ENCODE assay signal across 31 mouse cellular contexts in the genomic region with DNA sequence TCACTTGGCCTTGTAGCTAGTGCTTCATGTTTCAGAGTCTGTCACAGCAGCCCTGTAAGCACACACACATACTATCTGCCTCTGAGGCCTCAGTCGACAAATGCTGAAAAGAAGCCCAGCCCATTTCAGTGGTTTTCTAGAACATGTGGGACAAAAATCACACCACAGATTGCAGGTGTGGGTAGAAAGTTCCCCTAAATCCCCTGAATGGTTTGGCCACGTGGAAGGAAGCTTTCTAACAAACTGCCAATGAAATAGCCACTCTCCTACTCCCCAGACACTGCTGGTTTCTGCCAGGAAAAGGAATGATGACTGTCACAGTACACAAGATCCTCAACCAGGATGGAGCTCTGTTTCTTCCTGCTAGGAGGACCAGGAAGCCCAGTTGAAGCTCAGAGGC. TPM values are rescaled to one million over a fixed set of nuclear protein-coding genes. Genes with fewer than 3 reads are reported as not detected.
DNase-seq lines count a peak whose midpoint lies in the region.
"Had no signal": no experiment of that assay in that cellular context is flagged by ENCODE, and none has a peak within 500 bp of the region (broad histone marks: within the 10 kb centered on the region; RNA-seq: fewer than 3 reads in every experiment).

No protein-coding gene starts in this region.

- WGBS in embryonic facial prominence, embryonic 10.5 days, result 77% methylated on average over 2 of the region's 2 CpGs

- no peaks in the 10 kb centered on the region for H3K9me3 ChIP-seq in embryonic facial prominence, embryonic 10.5 days
- H3K9me3 ChIP-seq: embryonic facial prominence, embryonic 12.5 days; G1E; hindbrain, embryonic 13.5 days; liver, embryonic 12.5 days; megakaryocyte, embryonic 14.5 days; midbrain, embryonic 13.5 days; neural tube, embryonic 15.5 days had no signal

- H3K4me1 ChIP-seq in embryonic facial prominence, embryonic 10.5 days, result peaks cover 45% of the 10 kb centered on the region

- H3K27ac ChIP-seq in embryonic facial prominence, embryonic 10.5 days (replicated peaks), result peak overlapping the region; percentile 40
- H3K27ac ChIP-seq: embryonic facial prominence, embryonic 12.5 days; gastrocnemius, adult 2 months; hindbrain, embryonic 13.5 days; liver, embryonic 12.5 days; midbrain, embryonic 13.5 days; neural tube, embryonic 15.5 days had no signal

- no peak overlapping the region for H3K4me3 ChIP-seq in embryonic facial prominence, embryonic 10.5 days
- H3K4me3 ChIP-seq: embryonic facial prominence, embryonic 12.5 days; gastrocnemius, adult 2 months; hindbrain, embryonic 13.5 days; liver, embryonic 12.5 days; megakaryocyte, embryonic 14.5 days; midbrain, embryonic 13.5 days; neural tube, embryonic 15.5 days had no signal

- peak; percentile 8 to 13 for DNase-seq in left cerebral cortex, adult 18-20 months (ENCODE audit: low spot score in 2 of 2)
- no peak for DNase-seq in left cerebral cortex, adult 8-10 months (ENCODE audit: low spot score in 2 of 2)
- DNase-seq in right cerebral cortex, postnatal 25 days, result peak; percentile 19
- DNase-seq in right cerebral cortex, postnatal 4 days, result no peak
- DNase-seq in embryonic facial prominence, embryonic 10.5 days (ENCODE audit: low spot score), result no peak
- no peak for DNase-seq in ovary, postnatal 10 days (ENCODE audit: low spot score)
- DNase-seq in lung, postnatal 14 days, result no peak
- DNase-seq: adrenal gland, postnatal 10 days; cerebellum, adult 11 months; cerebellum, adult 9-10 months; cerebellum, postnatal 36 days; forebrain, postnatal 0 days; gastrocnemius, adult 2 months; gastrocnemius, postnatal 36 days; heart, adult 18-20 months; heart, postnatal 36 days; kidney, postnatal 14 days; layer of hippocampus, adult 9-11 months; left cerebral cortex, postnatal 4 days; liver, postnatal 0 days; lung, postnatal 4 days; spleen, adult 18-20 months; thymus, adult 18-20 months; thymus, postnatal 25 days had no signal

- no peaks in the 10 kb centered on the region for H3K27me3 ChIP-seq in embryonic facial prominence, embryonic 10.5 days (replicated peaks; ENCODE audit: low read depth, poor library complexity, severe bottlenecking)
- H3K27me3 ChIP-seq: embryonic facial prominence, embryonic 12.5 days; hindbrain, embryonic 13.5 days; liver, embryonic 12.5 days; midbrain, embryonic 13.5 days; neural tube, embryonic 15.5 days had no signal

- H3K36me3 ChIP-seq in embryonic facial prominence, embryonic 10.5 days (replicated peaks), result no peaks in the 10 kb centered on the region
- H3K36me3 ChIP-seq: embryonic facial prominence, embryonic 12.5 days; hindbrain, embryonic 13.5 days; liver, embryonic 12.5 days; midbrain, embryonic 13.5 days; neural tube, embryonic 15.5 days had no signal

RNA-seq across cellular contexts. Expression of a gene that starts 33.7 kb away (rescaled TPM):
- total RNA-seq in left cerebral cortex, adult 18-20 months (2021), result 10 to 100 TPM; 21.5 to 22.9 TPM
- 10 to 100 TPM; 19.5 to 24.6 (median 23.4) TPM for total RNA-seq in left cerebral cortex, adult 8-10 months (2022)
- polyA plus RNA-seq in embryonic facial prominence, embryonic 10.5 days (2016; fragmentation: Nextera tagmentation; extraction: Ambion mirVana), result 44.6 and 45.0 TPM in 2 replicates

RNA-seq across cellular contexts. Expression of a gene that starts 52.6 kb away (rescaled TPM):
- 10 to 100 TPM; 42.1 to 44.0 TPM for total RNA-seq in left cerebral cortex, adult 18-20 months (2021)
- total RNA-seq in left cerebral cortex, adult 8-10 months (2022), result 10 to 100 TPM; 36.1 to 41.9 (median 40.9) TPM
- 215 and 227 TPM in 2 replicates for polyA plus RNA-seq in embryonic facial prominence, embryonic 10.5 days (2016; fragmentation: Nextera tagmentation; extraction: Ambion mirVana)

Comparison
In these comparisons a context has a peak if more than half of its experiments do, and no peak if none do; other contexts are left out.
1. DNase-seq: peak in left cerebral cortex, adult 18-20 months (2 of 2) and right cerebral cortex, postnatal 25 days (single experiment); none in left cerebral cortex, adult 8-10 months (0 of 2), right cerebral cortex, postnatal 4 days (single experiment), embryonic facial prominence, embryonic 10.5 days (single experiment), ovary, postnatal 10 days (single experiment) and lung, postnatal 14 days (single experiment).